Mouse (Mus musculus): ENCODE results near the gene Dclk1.
A peak's percentile ranks its signal among the peaks of the same experiment; 100 is the strongest.

The Dclk1 gene

GRCm38 (mm10) chr3:55337671-55338070 lies 95.5 kb downstream of the Dclk1 start:
- no peak for DNase-seq

DNA sequence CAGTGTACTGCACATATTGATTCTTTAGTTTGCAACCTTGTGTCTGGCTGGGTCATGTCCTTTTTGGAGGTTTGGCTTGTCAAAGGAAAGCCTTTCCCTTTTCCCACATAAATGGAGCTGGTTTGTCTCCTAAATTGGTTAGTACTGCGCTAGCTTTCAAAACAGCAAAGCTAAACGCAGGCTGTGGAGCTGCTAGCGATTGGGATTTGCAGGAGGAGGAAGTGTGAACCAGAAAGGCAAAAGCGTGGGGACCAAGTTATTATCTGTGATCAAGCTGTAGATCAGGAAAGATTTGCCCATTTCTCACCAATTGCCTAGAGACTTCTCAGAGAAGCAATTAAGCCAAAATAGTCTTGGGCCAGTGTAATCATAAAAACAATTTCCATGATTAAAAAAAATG lies 100.3 kb downstream of the Dclk1 start:
- DNase-seq: no peak

DNA sequence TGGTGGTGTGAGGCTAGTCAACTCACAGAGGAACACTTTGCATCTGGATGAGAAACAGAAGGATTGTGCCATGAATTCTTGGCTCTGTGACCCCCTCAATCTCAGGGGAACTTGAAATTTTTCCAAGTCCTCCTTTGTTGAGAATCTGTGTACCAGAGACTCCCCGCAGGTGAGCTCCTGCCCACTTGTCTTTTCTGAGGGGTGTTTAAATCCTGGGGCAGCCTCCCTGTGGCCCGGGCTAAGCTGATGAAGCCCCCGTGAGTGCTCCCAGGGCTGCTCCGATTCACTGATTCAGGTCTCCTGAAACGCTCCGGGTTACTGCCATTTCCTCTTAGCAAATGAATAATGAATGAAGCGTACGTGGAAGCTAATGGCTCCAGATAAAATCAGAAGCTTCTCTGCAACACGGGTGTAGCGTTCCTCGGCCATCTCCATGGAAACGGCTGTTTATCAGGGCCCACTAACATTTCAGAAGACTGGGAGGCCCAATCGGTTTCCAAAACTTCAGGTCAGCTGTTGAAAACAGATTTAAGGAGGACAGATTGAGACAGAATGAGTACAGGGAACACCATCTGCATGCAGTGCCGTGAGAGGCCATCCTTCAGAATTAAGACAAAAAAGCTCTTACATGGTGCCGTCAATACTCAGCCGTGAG lies 105.3 kb downstream of the Dclk1 start:
- no peak for DNase-seq

DNA sequence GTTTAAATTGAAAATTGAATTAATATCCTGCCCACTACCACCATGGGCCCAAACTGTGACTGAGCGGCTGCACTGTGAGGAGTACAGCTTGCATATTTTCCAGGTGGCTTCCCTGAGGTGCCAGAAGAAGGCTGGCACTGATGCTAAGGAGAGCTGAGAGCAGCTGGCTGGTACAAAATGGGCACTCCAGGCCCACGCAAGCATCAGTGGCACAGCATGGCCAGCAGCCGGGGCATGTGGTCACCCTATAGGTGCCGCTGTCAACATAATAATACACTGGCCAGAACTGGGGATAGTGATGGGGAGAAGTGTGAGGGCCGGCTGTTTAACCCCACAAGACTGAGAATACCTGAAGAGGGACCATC lies 105.8 kb downstream of the Dclk1 start:
- no peak for DNase-seq

- DNase-seq: no peak
Observed at GRCm38 (mm10) chr3:55350194-55350593, 108.0 kb downstream of the Dclk1 start.

GRCm38 (mm10) chr3:55351281-55352052 lies 109.3 kb downstream of the Dclk1 start:
- no peak for DNase-seq

- no peak for DNase-seq
Observed at GRCm38 (mm10) chr3:55352529-55352928, 110.4 kb downstream of the Dclk1 start.

GRCm38 (mm10) chr3:55353169-55353568 lies 111.0 kb downstream of the Dclk1 start:
- no peak for DNase-seq

DNA sequence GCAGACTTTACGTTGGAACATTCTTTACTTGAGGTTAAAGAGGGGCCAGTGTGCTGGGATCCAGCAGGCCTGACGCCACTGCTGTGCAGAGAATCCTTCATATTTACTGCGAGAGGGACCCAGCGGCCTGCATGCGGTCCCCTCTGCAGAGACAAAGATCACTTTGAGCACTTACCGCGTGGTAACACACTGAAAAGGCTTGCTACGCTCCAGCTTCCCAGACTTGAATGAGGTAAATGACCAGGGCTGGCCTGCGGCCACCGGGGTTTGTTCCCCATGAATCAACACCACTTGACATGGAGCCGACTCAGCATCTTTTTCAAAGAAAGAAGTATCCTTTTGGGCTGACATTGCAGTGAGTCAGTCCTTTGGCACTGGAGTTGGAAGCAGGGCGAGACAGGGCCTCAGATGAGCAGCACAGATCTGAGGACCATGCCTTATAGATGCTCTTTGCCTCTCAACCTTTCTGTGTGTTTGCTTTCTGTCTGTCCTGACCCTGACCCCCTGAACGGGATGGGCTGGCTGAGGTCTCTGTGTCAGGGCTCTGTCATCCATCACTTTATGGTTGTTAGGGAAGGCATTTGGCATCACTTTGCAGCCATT lies 111.8 kb downstream of the Dclk1 start:
- peak; percentile 22 to 23 for DNase-seq

GRCm38 (mm10) chr3:55354765-55355164 lies 112.6 kb downstream of the Dclk1 start:
- DNase-seq: peak in 1 of 2 experiments; percentile 36

GRCm38 (mm10) chr3:55358486-55358885 lies 116.3 kb downstream of the Dclk1 start:
- DNase-seq: no peak

GRCm38 (mm10) chr3:55360836-55361235 lies 118.7 kb downstream of the Dclk1 start:
- DNase-seq: no peak

DNA sequence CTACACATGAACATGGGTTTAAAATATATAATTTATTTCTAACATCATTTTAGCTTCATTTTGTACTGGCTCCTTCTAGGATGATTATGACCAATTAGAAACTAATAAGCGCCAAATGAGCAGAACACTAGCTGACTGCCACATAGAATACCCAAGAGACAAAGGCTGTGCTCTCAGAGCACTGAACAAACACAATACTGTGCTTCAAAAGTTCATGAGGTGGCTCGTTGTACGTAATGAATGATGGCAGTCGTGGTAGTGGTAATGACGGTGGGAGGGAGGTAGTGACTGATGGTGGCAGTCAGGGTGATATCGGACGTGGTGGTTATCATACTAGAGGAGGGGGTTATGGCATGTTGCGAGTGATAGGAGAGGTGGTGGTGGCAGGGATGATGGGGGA lies 125.0 kb downstream of the Dclk1 start:
- DNase-seq: no peak

DNA sequence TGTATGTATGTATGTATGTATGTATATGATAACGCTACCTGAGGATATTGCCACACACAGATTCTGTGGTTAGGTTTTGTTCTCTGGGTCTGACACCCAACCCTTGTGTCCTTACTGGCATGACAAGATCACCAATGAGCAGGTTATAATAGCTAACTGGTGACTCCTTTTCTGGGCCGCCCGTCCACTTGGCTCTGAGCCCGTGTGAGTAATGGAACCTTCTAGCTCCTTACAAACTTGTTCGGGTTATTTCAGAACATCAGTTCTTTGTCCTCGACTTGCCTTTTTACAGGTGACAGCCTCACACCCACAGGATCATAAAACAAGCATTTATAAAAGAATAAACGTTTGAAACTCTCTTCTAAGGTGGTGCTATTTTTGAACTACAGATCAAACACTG lies 127.0 kb downstream of the Dclk1 start:
- no peak for DNase-seq

DNA sequence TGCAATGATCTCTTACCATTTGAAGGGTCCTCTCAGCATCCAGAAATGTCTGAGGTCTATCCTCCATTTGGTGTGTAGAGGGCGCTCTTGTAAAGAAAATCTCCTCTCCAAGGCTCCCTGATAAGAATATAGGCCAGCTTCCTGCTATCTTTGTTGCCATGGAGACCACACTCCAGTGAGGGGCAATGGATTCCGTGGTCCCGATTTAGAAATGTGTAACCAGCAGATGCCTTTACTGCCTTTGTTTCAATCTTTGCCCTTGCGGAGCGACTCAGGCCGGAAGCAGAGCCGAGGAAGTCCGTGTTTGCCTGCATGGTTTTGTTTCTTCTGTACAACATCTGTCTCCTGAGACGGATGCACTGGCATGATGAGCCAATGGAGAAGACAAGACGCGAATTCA lies 131.5 kb downstream of the Dclk1 start:
- peak in 1 of 2 experiments; percentile 5 for DNase-seq

DNA sequence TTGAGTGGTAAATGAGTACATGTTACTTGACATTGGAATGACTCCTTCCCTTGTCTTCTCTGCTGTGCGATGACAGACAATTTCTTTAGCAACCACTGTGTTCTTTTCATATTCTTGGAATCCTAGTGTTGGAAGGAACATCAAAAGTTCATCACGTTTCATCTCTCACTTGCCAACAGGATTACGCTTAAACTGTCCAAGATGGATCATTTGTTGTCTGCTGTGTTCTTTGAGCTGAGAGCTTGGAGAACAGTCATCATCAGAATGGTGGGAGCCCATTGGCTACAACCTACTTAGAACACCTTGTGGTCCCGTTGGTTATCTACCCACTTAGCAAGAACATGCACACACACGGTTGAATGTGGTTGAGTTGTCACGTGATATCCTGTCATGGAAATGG lies 136.4 kb downstream of the Dclk1 start:
- DNase-seq: no peak

- no peak for DNase-seq
Observed at GRCm38 (mm10) chr3:55380471-55380870, 138.3 kb downstream of the Dclk1 start.

- peak in 1 of 2 experiments; percentile 1 for DNase-seq
Observed at GRCm38 (mm10) chr3:55392605-55393004, 150.4 kb downstream of the Dclk1 start.

DNA sequence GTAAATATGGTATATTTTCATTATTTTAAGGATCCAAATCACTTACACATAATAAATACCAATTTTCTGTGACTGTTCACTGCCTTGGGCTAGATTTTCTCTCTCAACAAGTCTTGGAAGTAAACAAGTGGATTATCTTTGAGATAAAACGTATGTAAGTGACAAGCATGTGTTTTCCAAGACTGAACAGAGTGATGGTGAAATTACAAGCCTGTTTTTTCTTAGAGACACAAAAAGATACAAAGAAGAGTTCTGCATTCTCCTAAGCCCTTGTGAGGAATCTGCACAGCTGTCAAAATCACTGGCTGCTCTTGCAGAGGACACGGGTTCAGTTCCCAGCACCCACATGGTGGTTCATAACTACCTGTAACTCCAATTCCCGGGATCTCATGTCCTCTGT lies 151.4 kb downstream of the Dclk1 start:
- no peak for DNase-seq

DNA sequence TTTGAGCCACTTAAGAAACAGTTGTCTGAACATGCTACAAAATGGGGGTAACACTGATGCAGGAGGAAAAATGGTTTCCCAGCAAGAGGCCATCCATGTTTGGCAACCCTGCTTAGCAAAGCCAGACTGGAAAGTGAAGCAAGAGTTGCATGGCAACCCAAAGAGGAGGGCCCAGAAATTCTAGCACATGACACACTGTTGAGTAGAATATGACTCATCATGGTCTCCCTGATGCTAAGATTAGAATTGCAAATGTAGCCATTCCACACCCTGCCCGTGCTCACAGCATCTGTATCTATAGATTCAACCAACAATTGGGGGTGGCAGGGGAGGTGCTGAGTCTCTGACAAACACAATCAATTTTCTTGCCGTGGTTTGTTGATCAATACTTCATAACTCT lies 154.6 kb downstream of the Dclk1 start:
- DNase-seq: no peak

- DNase-seq: no peak
Observed at GRCm38 (mm10) chr3:55397752-55398693, 155.9 kb downstream of the Dclk1 start.

DNA sequence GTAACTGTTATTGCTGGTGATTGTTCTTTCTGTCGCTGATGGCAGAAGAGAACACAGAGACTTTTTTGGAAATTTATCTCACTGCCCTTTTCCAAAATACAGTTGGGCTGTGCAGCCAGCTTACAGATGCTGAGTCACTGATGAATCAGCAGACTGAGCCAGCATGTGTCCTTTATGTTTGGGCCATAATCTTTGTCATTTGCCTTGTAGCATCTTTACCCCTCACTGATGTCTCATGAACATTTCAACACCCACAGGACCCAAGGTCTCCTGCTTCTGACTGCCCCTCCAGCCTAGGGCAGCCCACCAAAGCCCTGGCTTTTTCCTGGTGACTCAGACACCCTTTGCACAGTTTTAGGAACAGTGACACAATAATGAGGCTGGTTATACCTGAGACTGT lies 159.1 kb downstream of the Dclk1 start:
- DNase-seq: no peak

DNA sequence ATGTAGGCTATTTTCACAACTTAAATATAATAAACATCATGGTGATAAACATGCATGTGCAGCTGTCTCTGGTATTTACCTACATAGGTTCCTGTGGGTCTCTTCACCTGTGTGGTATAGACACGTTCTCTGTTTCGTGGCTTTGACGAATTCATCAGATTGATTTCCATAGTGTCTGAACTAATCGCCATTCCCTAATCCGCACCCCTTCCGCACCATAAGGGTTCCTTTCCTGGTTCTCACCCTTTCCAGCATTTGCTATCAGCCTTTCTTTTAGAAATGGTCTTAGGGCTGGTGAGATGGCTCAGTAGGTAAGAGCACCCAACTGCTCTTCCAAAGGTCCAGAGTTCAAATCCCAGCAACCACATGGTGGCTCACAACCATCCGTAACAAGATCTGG lies 162.6 kb downstream of the Dclk1 start:
- no peak for DNase-seq

Measured in lung, adult 18-20 months (tissue).